Mouse (Mus musculus) MEL (cell line): ENCODE results near the gene 1700123O20Rik. TPM values are rescaled to one million over a fixed set of nuclear protein-coding genes. Genes with fewer than 3 reads are reported as not detected.

ENCODE experiments used
- DNase-seq: peaks from one replicate; pipeline ENCODE4 v3.0.0; 2011; ENCODE audit warnings: low read depth, low spot score
- H3K27ac ChIP-seq: 2 replicates; pipeline ENCODE4 v1.5.1; 2012; ENCODE audit warnings: low read depth, mild to moderate bottlenecking, control low read depth, low read length, moderate library complexity; ENCODE audit not compliant: control insufficient read depth
- H3K27me3 ChIP-seq, 2 experiments: fragments of 150-350 bp in 1 of 2; sonication (generic) in 1 of 2; 2 replicates each; pipeline ENCODE4 v1.6.1; 2012; ENCODE audit warnings: low read length in 2 of 2, mild to moderate bottlenecking in 2 of 2, improper control_type of control experiment in 1 of 2, moderate library complexity in 1 of 2; ENCODE audit not compliant: insufficient read depth in 2 of 2, control insufficient read depth in 1 of 2
- H3K36me3 ChIP-seq, 2 experiments: 2 replicates each; pipeline ENCODE4 v1.6.1; 2012 to 2014; ENCODE audit warnings: low read length in 2 of 2, improper control_type of control experiment in 1 of 2, inconsistent platforms in 1 of 2, mild to moderate bottlenecking in 1 of 2; ENCODE audit not compliant: insufficient read depth in 2 of 2, control insufficient read depth in 1 of 2
- H3K4me1 ChIP-seq, 2 experiments: fragments of 150-350 bp in 1 of 2; sonication (generic) in 1 of 2; 2 replicates each; pipeline ENCODE4 v1.6.1; 2012; ENCODE audit warnings: low read length in 2 of 2, improper control_type of control experiment in 1 of 2, mild to moderate bottlenecking in 1 of 2; ENCODE audit not compliant: insufficient read depth in 2 of 2, control insufficient read depth in 1 of 2
- H3K4me3 ChIP-seq, 2 experiments: fragments of 150-350 bp in 1 of 2; sonication (generic) in 1 of 2; 2 replicates each; pipeline ENCODE4 v1.5.1; 2012; ENCODE audit warnings: low read depth in 2 of 2, low read length in 2 of 2, mild to moderate bottlenecking in 2 of 2, moderate library complexity in 2 of 2, control low read depth in 1 of 2, improper control_type of control experiment in 1 of 2; ENCODE audit not compliant: control insufficient read depth in 1 of 2, insufficient read depth in 1 of 2
- H3K79me2 ChIP-seq: 2 replicates; pipeline ENCODE4 v1.6.1; 2012; ENCODE audit warnings: mild to moderate bottlenecking, low read length, moderate library complexity; ENCODE audit not compliant: control insufficient read depth, poor library complexity, insufficient read depth
- H3K9ac ChIP-seq: 2 replicates; pipeline ENCODE4 v1.6.1; 2012; ENCODE audit warnings: low read depth, mild to moderate bottlenecking, control low read depth, low read length, moderate library complexity; ENCODE audit not compliant: control insufficient read depth, poor library complexity, severe bottlenecking
- H3K9me3 ChIP-seq: fragments of 150-350 bp; sonication (generic); replicated peaks from 2 replicates; pipeline ENCODE4 v1.6.1; 2012; ENCODE audit warnings: mild to moderate bottlenecking, low read length, improper control_type of control experiment, moderate library complexity; ENCODE audit not compliant: insufficient read depth
- CTCF ChIP-seq, 3 experiments: IDR thresholded peaks in 2 of 3; conservative IDR thresholded peaks in 1 of 3; 2 replicates each; pipeline ENCODE4 v1.5.1; 2011 to 2012; ENCODE audit warnings: low read length in 3 of 3, low read depth in 2 of 3, mild to moderate bottlenecking in 2 of 3, improper control_type of control experiment in 1 of 3, inconsistent platforms in 1 of 3, mixed read lengths in 1 of 3, moderate library complexity in 1 of 3; ENCODE audit not compliant: control insufficient read depth in 1 of 3, insufficient read depth in 1 of 3, poor library complexity in 1 of 3, severe bottlenecking in 1 of 3
- E2F4 ChIP-seq: IDR thresholded peaks from 2 replicates; pipeline ENCODE4 v1.6.1; 2011; ENCODE audit warnings: low read depth, low read length, improper control_type of control experiment, borderline replicate concordance
- EP300 ChIP-seq, 2 experiments: IDR thresholded peaks; 2 replicates each; pipeline ENCODE4 v1.6.1; 2011; ENCODE audit warnings: improper control_type of control experiment in 2 of 2, low read length in 2 of 2, low read depth in 1 of 2, mild to moderate bottlenecking in 1 of 2
- GATA1 ChIP-seq: IDR thresholded peaks from 2 replicates; pipeline ENCODE4 v1.6.1; 2011; ENCODE audit warnings: low read depth, low read length, improper control_type of control experiment
- HCFC1 ChIP-seq: IDR thresholded peaks from 2 replicates; pipeline ENCODE4 v1.6.1; 2012; ENCODE audit warnings: low read depth, mild to moderate bottlenecking, inconsistent platforms, low read length, improper control_type of control experiment, moderate library complexity
- JUND ChIP-seq: IDR thresholded peaks from 2 replicates; pipeline ENCODE4 v1.6.1; 2011; ENCODE audit warnings: low read depth, mild to moderate bottlenecking, improper control_type of control experiment, low read length
- MAFK ChIP-seq: IDR thresholded peaks from 2 replicates; pipeline ENCODE4 v1.6.1; 2011; ENCODE audit warnings: low read depth, mild to moderate bottlenecking, low read length, improper control_type of control experiment, borderline replicate concordance
- MAX ChIP-seq: IDR thresholded peaks from 2 replicates; pipeline ENCODE4 v1.6.1; 2011; ENCODE audit warnings: low read length, improper control_type of control experiment
- MAZ ChIP-seq: IDR thresholded peaks from 2 replicates; pipeline ENCODE4 v1.6.1; 2012; ENCODE audit warnings: low read depth, mild to moderate bottlenecking, inconsistent platforms, low read length, improper control_type of control experiment
- MEF2A ChIP-seq: IDR thresholded peaks from 2 replicates; pipeline ENCODE4 v1.6.1; 2014; ENCODE audit warnings: low read depth, mild to moderate bottlenecking, inconsistent platforms, low read length, improper control_type of control experiment; ENCODE audit not compliant: poor library complexity, insufficient replicate concordance, severe bottlenecking; ENCODE audit errors: extremely low read depth
- MXI1 ChIP-seq: IDR thresholded peaks from 2 replicates; pipeline ENCODE4 v1.6.1; 2011; ENCODE audit warnings: mild to moderate bottlenecking, low read depth, low read length, improper control_type of control experiment
- MYB ChIP-seq: IDR thresholded peaks from 2 replicates; pipeline ENCODE4 v1.6.1; 2011; ENCODE audit warnings: mild to moderate bottlenecking, low read depth, low read length, improper control_type of control experiment
- MYC ChIP-seq: IDR thresholded peaks from 2 replicates; pipeline ENCODE4 v1.6.1; 2011; ENCODE audit warnings: low read depth, mild to moderate bottlenecking, low read length, improper control_type of control experiment, moderate library complexity
- NELFE ChIP-seq: IDR thresholded peaks from 2 replicates; pipeline ENCODE4 v1.6.1; 2011; ENCODE audit warnings: low read depth, low read length, improper control_type of control experiment
- POLR2A ChIP-seq, 2 experiments: IDR thresholded peaks; 2 replicates each; pipeline ENCODE4 v1.6.1; 2011 to 2012; ENCODE audit warnings: low read length in 2 of 2, mild to moderate bottlenecking in 2 of 2, control low read depth in 1 of 2, improper control_type of control experiment in 1 of 2, low read depth in 1 of 2, moderate library complexity in 1 of 2; ENCODE audit not compliant: control insufficient read depth in 1 of 2, insufficient read depth in 1 of 2, poor library complexity in 1 of 2
- POLR2AphosphoS2 ChIP-seq: IDR thresholded peaks from 2 replicates; pipeline ENCODE4 v1.6.1; 2011; ENCODE audit warnings: low read length, improper control_type of control experiment
- RAD21 ChIP-seq: IDR thresholded peaks from 2 replicates; pipeline ENCODE4 v1.6.1; 2011; ENCODE audit warnings: mild to moderate bottlenecking, low read depth, low read length, improper control_type of control experiment
- TBP ChIP-seq: IDR thresholded peaks from 2 replicates; pipeline ENCODE4 v1.8.0; 2011; ENCODE audit warnings: low read depth, low read length, improper control_type of control experiment
- TCF12 ChIP-seq: IDR thresholded peaks from 2 replicates; pipeline ENCODE4 v1.6.1; 2014; ENCODE audit warnings: low read depth, mild to moderate bottlenecking, inconsistent platforms, low read length, improper control_type of control experiment, moderate library complexity
- UBTF ChIP-seq: IDR thresholded peaks from 2 replicates; pipeline ENCODE4 v1.6.1; 2012; ENCODE audit warnings: low read depth, mild to moderate bottlenecking, inconsistent platforms, low read length, improper control_type of control experiment, moderate library complexity, borderline replicate concordance; ENCODE audit not compliant: insufficient read depth
- ZC3H11A ChIP-seq: IDR thresholded peaks from 2 replicates; pipeline ENCODE4 v1.6.1; 2012; ENCODE audit warnings: low read depth, mild to moderate bottlenecking, inconsistent platforms, low read length, improper control_type of control experiment
- ZKSCAN1 ChIP-seq: IDR thresholded peaks from 2 replicates; pipeline ENCODE4 v1.6.1; 2012; ENCODE audit warnings: low read depth, mild to moderate bottlenecking, inconsistent platforms, low read length, improper control_type of control experiment, moderate library complexity
- ZMIZ1 ChIP-seq: IDR thresholded peaks from 2 replicates; pipeline ENCODE4 v1.6.1; 2012; ENCODE audit warnings: low read depth, mild to moderate bottlenecking, inconsistent platforms, low read length, improper control_type of control experiment, moderate library complexity
- polyA plus RNA-seq, 2 experiments: library from polyadenylated mRNA; stranded (reverse) in 1 of 2; unstranded in 1 of 2; fragments of >175 nt in 1 of 2; fragments of >200 nt in 1 of 2; gene quantifications; 2 replicates each; pipeline versions ENCODE4 v1.2.1 to v1.2.4; 2012; ENCODE audit warnings: low replicate concordance in 2 of 2, low read depth in 1 of 2; ENCODE audit not compliant: insufficient read length in 2 of 2, insufficient read depth in 1 of 2, missing spikeins in 1 of 2
- total RNA-seq: library from RNA; depleted of rRNA; stranded (reverse); fragments of 300-350 nt; gene quantifications from 2 replicates; pipeline ENCODE4 v1.2.3, GENCODE M21; 2012

The 1700123O20Rik gene
- total and polyA plus RNA-seq, 3 experiments: 44.2 to 72.8 TPM; not detected in 1

GRCm38 (mm10) chr14:54640121-54640520, 45.9 kb upstream of the 1700123O20Rik start:
- Histone ChIP-seq H3K36me3 (no peaks in the 10 kb centered on the region; a peak in 1 of 4 replicates), H3K79me2 (no peaks in the 10 kb centered on the region; the same call in 1 of the 2 replicates), H3K4me1 (peaks cover 4% of the 10 kb centered on the region in 2 experiments; a peak in 2 of 4 replicates), H3K4me3 (no peak overlapping the region), H3K27ac (no peak overlapping the region)
- no peak for DNase-seq
- TF ChIP-seq MAX (no peak), MYB (no peak), MEF2A (no peak), NELFE (no peak), MYC (no peak), TBP (no peak), TCF12 (no peak), GATA1 (no peak), JUND (no peak), MAFK (no peak)
- TF ChIP-seq, all 39 proteins: peak for 0
- Histone ChIP-seq H3K9ac (no peak overlapping the region), H3K9me3 (no peaks in the 10 kb centered on the region), H3K27me3 (no peaks in the 10 kb centered on the region)

GRCm38 (mm10) chr14:54640946-54641304, 45.1 kb upstream of the 1700123O20Rik start, which contains the start of gene Gm17606:
Gm17606 (plus strand) TSS chr14:54640952.
- H3K9ac ChIP-seq: peak within 1 kb of the TSS; percentile 77
- peaks cover 4% of the 10 kb centered on the region in 2 experiments; a peak in 2 of 4 replicates for H3K4me1 ChIP-seq
- H3K36me3 ChIP-seq: no peaks in the 10 kb centered on the region; a peak in 2 of 4 replicates
- DNase-seq: no peak
- H3K79me2 ChIP-seq: no peaks in the 10 kb centered on the region; the same call in 1 of the 2 replicates
- H3K27ac ChIP-seq: peak within 1 kb of the TSS; percentile 63
- TF ChIP-seq POLR2A (IDR thresholded peaks at IDR 0.05; ENCODE audit: control insufficient read depth in 1 of 2, insufficient read depth in 1 of 2, low read depth in 1 of 2, low read length in 2 of 2, poor library complexity in 1 of 2) (peak in 1 of 2 experiments; percentile 49; a peak in 1 of 4 replicates), NELFE (peak; percentile 47; the same call in 1 of the 2 replicates), RAD21 (no peak)
- peak within 1 kb of the TSS; percentile 66 to 92 for H3K4me3 ChIP-seq
- no peaks in the 10 kb centered on the region for H3K9me3 ChIP-seq
- no peaks in the 10 kb centered on the region for H3K27me3 ChIP-seq

GRCm38 (mm10) chr14:54641305-54641969, 44.6 kb upstream of the 1700123O20Rik start, which contains the start of gene Cdh24:
Cdh24 (minus strand) TSS chr14:54641364.
- Histone ChIP-seq H3K36me3 (no peaks in the 10 kb centered on the region; a peak in 2 of 4 replicates), H3K9ac (peak within 1 kb of the TSS; percentile 77), H3K9me3 (no peaks in the 10 kb centered on the region), H3K4me1 (peaks cover 4% of the 10 kb centered on the region in 2 experiments; a peak in 2 of 4 replicates), H3K4me3 (peak within 1 kb of the TSS; percentile 66 to 92), H3K79me2 (no peaks in the 10 kb centered on the region; the same call in 1 of the 2 replicates), H3K27me3 (no peaks in the 10 kb centered on the region), H3K27ac (peak within 1 kb of the TSS; percentile 63)
- DNase-seq: peak; percentile 90
- TF ChIP-seq POLR2AphosphoS2 (peak; percentile 91; the same call in 1 of the 2 replicates), TBP (no peak; the same call in 1 of the 2 replicates), HCFC1 (peak; percentile 33; the same call in 1 of the 2 replicates), NELFE (peak; percentile 6; the same call in 1 of the 2 replicates), E2F4 (no peak), TCF12 (peak; percentile 43; the same call in 1 of the 2 replicates), ZC3H11A (peak; percentile 67), MAZ (peak; percentile 44; the same call in 1 of the 2 replicates), EP300 (IDR thresholded peaks at IDR 0.05; ENCODE audit: low read depth in 1 of 2, low read length in 2 of 2) (no peak), ZMIZ1 (peak; percentile 4; the same call in 1 of the 2 replicates), MXI1 (peak; percentile 68), RAD21 (peak; percentile 78), CTCF (IDR thresholded peaks at IDR 0.05 in 2 of 3, conservative IDR thresholded peaks at IDR 0.05 in 1 of 3; ENCODE audit: control insufficient read depth in 1 of 3, insufficient read depth in 1 of 3, low read depth in 2 of 3, low read length in 3 of 3, poor library complexity in 1 of 3, severe bottlenecking in 1 of 3) (peak; percentile 80 to 88 (median 84)), GATA1 (peak; percentile 58), UBTF (0 out of 2 replicates have a peak, but pooled peaks have one; percentile 17), ZKSCAN1 (no peak)
